Mouse (Mus musculus) CH12.LX (cell line): ENCODE measurements around the gene Kpna3. TPM values are rescaled to one million over a fixed set of nuclear protein-coding genes. Genes with fewer than 3 reads are reported as not detected.

Experiments
- DNase-seq: peaks from one replicate; pipeline ENCODE4 v3.0.0-alpha.2; 2013; ENCODE audit errors: extremely low read depth
- H3K27ac ChIP-seq: 2 replicates; pipeline ENCODE4 v1.5.1; 2012; ENCODE audit warnings: low read depth, mild to moderate bottlenecking, control low read depth, moderate library complexity; ENCODE audit not compliant: insufficient read depth
- H3K27me3 ChIP-seq: replicated peaks from 2 replicates; pipeline ENCODE3; 2012; ENCODE audit warnings: inconsistent platforms
- H3K36me3 ChIP-seq, 2 experiments: replicated peaks in 1 of 2; 2 replicates each; pipeline versions ENCODE3 to v1.6.1; 2012; ENCODE audit warnings: inconsistent platforms in 1 of 2, low read length in 1 of 2, mild to moderate bottlenecking in 1 of 2, mixed read lengths in 1 of 2, moderate library complexity in 1 of 2; ENCODE audit not compliant: control insufficient read depth in 1 of 2, insufficient read depth in 1 of 2
- H3K4me1 ChIP-seq, 2 experiments: 2 replicates each; pipeline ENCODE4 v1.6.1; 2012; ENCODE audit warnings: inconsistent platforms in 1 of 2, moderate library complexity in 1 of 2; ENCODE audit not compliant: insufficient read depth in 2 of 2, control insufficient read depth in 1 of 2
- H3K4me2 ChIP-seq: 2 replicates; pipeline ENCODE4 v1.6.1; 2012; ENCODE audit warnings: low read depth, mild to moderate bottlenecking, control low read depth; ENCODE audit not compliant: poor library complexity, insufficient read depth, severe bottlenecking
- H3K4me3 ChIP-seq, 3 experiments: fragments of 150-350 bp in 1 of 3; sonication (generic) in 1 of 3; replicated peaks in 1 of 3; 2 replicates each; pipeline versions ENCODE3 to v1.5.1; 2011 to 2012; ENCODE audit warnings: low read depth in 2 of 3, low read length in 2 of 3, mild to moderate bottlenecking in 2 of 3, moderate library complexity in 2 of 3, control low read depth in 1 of 3, improper control_type of control experiment in 1 of 3, inconsistent platforms in 1 of 3, mixed read lengths in 1 of 3; ENCODE audit not compliant: poor library complexity in 1 of 3
- H3K79me2 ChIP-seq: replicated peaks from 2 replicates; pipeline ENCODE4 v1.6.1; 2012; ENCODE audit warnings: mild to moderate bottlenecking, moderate library complexity; ENCODE audit not compliant: control insufficient read depth, poor library complexity, insufficient read depth, severe bottlenecking; ENCODE audit errors: extremely low read depth
- H3K9ac ChIP-seq: 2 replicates; pipeline ENCODE4 v1.6.1; 2012; ENCODE audit warnings: low read depth, mild to moderate bottlenecking, control low read depth, moderate library complexity; ENCODE audit not compliant: insufficient read depth
- H3K9me3 ChIP-seq: replicated peaks from 2 replicates; pipeline ENCODE3; 2012; ENCODE audit warnings: low read length, inconsistent platforms, mixed read lengths
- CHD1 ChIP-seq: IDR thresholded peaks from 2 replicates; pipeline ENCODE4 v1.6.1; 2012; ENCODE audit warnings: low read depth, low read length, improper control_type of control experiment, inconsistent platforms
- CTCF ChIP-seq, 2 experiments: IDR thresholded peaks in 1 of 2; conservative IDR thresholded peaks in 1 of 2; 2 replicates each; pipeline ENCODE4 v1.5.1; 2011 to 2012; ENCODE audit warnings: low read depth in 2 of 2, low read length in 2 of 2, improper control_type of control experiment in 1 of 2, inconsistent platforms in 1 of 2, mild to moderate bottlenecking in 1 of 2, moderate library complexity in 1 of 2
- E2F4 ChIP-seq: IDR thresholded peaks from 2 replicates; pipeline ENCODE4 v1.6.1; 2011; ENCODE audit warnings: low read depth, low read length, improper control_type of control experiment; ENCODE audit not compliant: insufficient replicate concordance
- ELF1 ChIP-seq: IDR thresholded peaks from 2 replicates; pipeline ENCODE4 v1.6.1; 2014; ENCODE audit warnings: low read depth, mild to moderate bottlenecking, inconsistent platforms, low read length, improper control_type of control experiment
- JUND ChIP-seq: conservative IDR thresholded peaks from 2 replicates; pipeline ENCODE4 v1.6.1; 2011; ENCODE audit warnings: low read depth, low read length, improper control_type of control experiment
- MAX ChIP-seq: IDR thresholded peaks from 2 replicates; pipeline ENCODE4 v1.6.1; 2011; ENCODE audit warnings: low read length, improper control_type of control experiment
- MEF2A ChIP-seq: IDR thresholded peaks from 2 replicates; pipeline ENCODE4 v1.6.1; 2014; ENCODE audit warnings: low read depth, mild to moderate bottlenecking, inconsistent platforms, low read length, improper control_type of control experiment, borderline replicate concordance
- RAD21 ChIP-seq: IDR thresholded peaks from 2 replicates; pipeline ENCODE4 v1.6.1; 2011; ENCODE audit warnings: low read depth, mild to moderate bottlenecking, low read length, improper control_type of control experiment, moderate library complexity
- SIN3A ChIP-seq: IDR thresholded peaks from 2 replicates; pipeline ENCODE4 v1.6.1; 2012; ENCODE audit warnings: low read length, improper control_type of control experiment, inconsistent platforms
- UBTF ChIP-seq: IDR thresholded peaks from 2 replicates; pipeline ENCODE4 v1.6.1; 2012; ENCODE audit warnings: low read depth, mild to moderate bottlenecking, inconsistent platforms, low read length, improper control_type of control experiment, moderate library complexity
- USF1 ChIP-seq: IDR thresholded peaks from 2 replicates; pipeline ENCODE4 v1.6.1; 2014; ENCODE audit warnings: low read depth, mild to moderate bottlenecking, inconsistent platforms, low read length, improper control_type of control experiment
- ZC3H11A ChIP-seq: IDR thresholded peaks from 2 replicates; pipeline ENCODE4 v1.6.1; 2012; ENCODE audit warnings: low read depth, mild to moderate bottlenecking, inconsistent platforms, low read length, improper control_type of control experiment
- ZKSCAN1 ChIP-seq: IDR thresholded peaks from 2 replicates; pipeline ENCODE4 v1.6.1; 2012; ENCODE audit warnings: low read depth, inconsistent platforms, low read length, improper control_type of control experiment, borderline replicate concordance
- ZMIZ1 ChIP-seq: IDR thresholded peaks from 2 replicates; pipeline ENCODE4 v1.6.1; 2012; ENCODE audit warnings: low read depth, mild to moderate bottlenecking, inconsistent platforms, low read length, improper control_type of control experiment
- ZNF384 ChIP-seq: IDR thresholded peaks from 2 replicates; pipeline ENCODE4 v1.6.1; 2012; ENCODE audit warnings: low read depth, low read length, improper control_type of control experiment, inconsistent platforms
- dilution Hi-C: fragments of 300-500 bp; cut with MboI; formaldehyde crosslinking; loops from 2 replicates; pipeline ENCODE4 v1.14.3; 2020; ENCODE audit warnings: low sequenced_read_pairs; ENCODE audit not compliant: extremely low pct_unique_long_range_greater_than_20kb, extremely low pct_ligation_motif_present
- in situ Hi-C: fragments of 300-500 bp; cut with MboI; formaldehyde crosslinking; loops from 3 replicates; pipeline ENCODE4 v1.14.3; 2019; ENCODE audit warnings: low sequenced_read_pairs, low pct_ligation_motif_present, low pct_unique_long_range_greater_than_20kb, mixed read lengths
- polyA plus RNA-seq: library from polyadenylated mRNA; unstranded; fragments of >175 nt; gene quantifications from 2 replicates; pipeline ENCODE4 v1.2.1, GENCODE M21; 2012; ENCODE audit warnings: low read depth; ENCODE audit not compliant: insufficient read length
- total RNA-seq, 2 experiments: library from RNA; depleted of rRNA; stranded (reverse); fragments of 300-350 nt in 1 of 2; fragments of >200 nt in 1 of 2; gene quantifications; 2 replicates each; pipeline ENCODE4 v1.2.3; 2012 to 2014

The Kpna3 gene
- total and polyA plus RNA-seq, 3 experiments, result 21.3 to 85.9 (median 75.4) TPM

GRCm38 (mm10) chr14:61439661-61440559 is at the start of gene Kpna3 (continued):
- TF ChIP-seq MEF2A, result peak; percentile 48

GRCm38 (mm10) chr14:61460365-61460764 is 20.7 kb upstream of the Kpna3 start:
- in situ Hi-C loops, result no loop called here
- H3K9me3 ChIP-seq, result no peaks in the 10 kb centered on the region
- TF ChIP-seq CTCF (conservative IDR thresholded peaks at IDR 0.05 in 1 of 2, IDR thresholded peaks at IDR 0.05 in 1 of 2; ENCODE audit: low read depth in 2 of 2, low read length in 2 of 2) (no peak), CHD1 (no peak), ELF1 (no peak), UBTF (no peak), MEF2A (no peak), ZMIZ1 (no peak), USF1 (no peak), ZNF384 (no peak), ZC3H11A (no peak), ZKSCAN1 (no peak), JUND (no peak), MAX (no peak), SIN3A (no peak)

GRCm38 (mm10) chr14:61457468-61457867 is 17.8 kb upstream of the Kpna3 start:
- no peak overlapping the region for H3K4me2 ChIP-seq
- DNase-seq, result no peak
- H3K36me3 ChIP-seq, result no peaks in the 10 kb centered on the region
- no peak overlapping the region for H3K9ac ChIP-seq
- in situ Hi-C loops (no loop called here), dilution Hi-C loops (no loop called here)
- H3K9me3 ChIP-seq, result no peaks in the 10 kb centered on the region
- no peak for TF ChIP-seq RAD21
- no peak for TF ChIP-seq E2F4
- H3K4me3 ChIP-seq, result no peak overlapping the region
- no peaks in the 10 kb centered on the region for H3K79me2 ChIP-seq
- peaks cover 3 to 14% of the 10 kb centered on the region in 2 experiments; a peak in 3 of 4 replicates for H3K4me1 ChIP-seq
- H3K27ac ChIP-seq, result no peak overlapping the region
- no peaks in the 10 kb centered on the region for H3K27me3 ChIP-seq

More at GRCm38 (mm10) chr14:61460365-61460764, 20.7 kb upstream of the Kpna3 start:
- Histone ChIP-seq H3K4me1 (peaks cover 0 to 8% of the 10 kb centered on the region in 2 experiments; a peak in 1 of 4 replicates), H3K4me3 (no peak overlapping the region), H3K27me3 (no peaks in the 10 kb centered on the region), H3K9ac (no peak overlapping the region), H3K4me2 (no peak overlapping the region), H3K36me3 (no peaks in the 10 kb centered on the region), H3K27ac (no peak overlapping the region), H3K79me2 (no peaks in the 10 kb centered on the region)
- DNase-seq, result no peak
- dilution Hi-C loops, result no loop called here
